Comparison of ENCODE assay signal across 1 mouse cellular context in genomic region chr2:3418883-3419431, GRCm38 (mm10).
TF ChIP-seq lines count a peak whose summit lies in the region.

No protein-coding gene starts in this region.

TF ChIP-seq in MEL, 35 proteins besides CTCF, POLR2A, EP300 and RAD21 (continued from another document):
- TF ChIP-seq TCF12 (IDR thresholded peaks at IDR 0.05; ENCODE audit: low read depth, low read length) (0 out of 2 replicates have a peak, but pooled peaks have one; percentile 28), ELF1 (IDR thresholded peaks at IDR 0.05; ENCODE audit: low read depth, low read length) (no peak), UBTF (IDR thresholded peaks at IDR 0.05; ENCODE audit: borderline replicate concordance, insufficient read depth, low read depth, low read length) (no peak), TBP (IDR thresholded peaks at IDR 0.05; ENCODE audit: low read depth, low read length) (peak; percentile 59; the same call in 1 of the 2 replicates), HCFC1 (IDR thresholded peaks at IDR 0.05; ENCODE audit: low read depth, low read length) (peak; percentile 64; the same call in 1 of the 2 replicates), USF1 (IDR thresholded peaks at IDR 0.05; ENCODE audit: low read depth, low read length) (peak; percentile 90), TAL1 (IDR thresholded peaks at IDR 0.05; ENCODE audit: low read length) (no peak), MEF2A (IDR thresholded peaks at IDR 0.05; ENCODE audit: extremely low read depth, insufficient replicate concordance, low read depth, low read length, poor library complexity, severe bottlenecking) (no peak), BHLHE40 (IDR thresholded peaks at IDR 0.05; ENCODE audit: borderline replicate concordance, low read depth, low read length) (peak; percentile 87)
